Mouse (Mus musculus) neural tube, embryonic 12.5 days (tissue): ENCODE results near the gene Pdzd2. TPM values are rescaled to one million over a fixed set of nuclear protein-coding genes. Genes with fewer than 3 reads are reported as not detected.
A peak's percentile ranks its signal among the peaks of the same experiment; 100 is the strongest.

Experiments
- ATAC-seq: fragments of 200-750 bp; cut with Nextera tagmentation; 2 replicates; pipeline ENCODE4 v1.8.0; 2017; ENCODE audit warnings: low read depth, mild to moderate bottlenecking, moderate TSS enrichment, moderate library complexity; ENCODE audit not compliant: low FRiP score
- H3K27ac ChIP-seq: fragments of 300-500 bp; sonication (generic); 2 replicates; pipeline ENCODE4 v1.5.1; 2016
- H3K27me3 ChIP-seq: fragments of 300-500 bp; sonication (generic); replicated peaks from 2 replicates; pipeline ENCODE4 v1.6.1; 2016; ENCODE audit warnings: mild to moderate bottlenecking
- H3K36me3 ChIP-seq: fragments of 300-500 bp; sonication (generic); 2 replicates; pipeline ENCODE4 v1.6.1; 2016; ENCODE audit warnings: mild to moderate bottlenecking
- H3K4me1 ChIP-seq: fragments of 300-500 bp; sonication (generic); 2 replicates; pipeline ENCODE4 v1.6.1; 2016
- H3K4me2 ChIP-seq: fragments of 300-500 bp; sonication (generic); replicated peaks from 2 replicates; pipeline ENCODE4 v1.6.1; 2016; ENCODE audit warnings: mild to moderate bottlenecking
- H3K4me3 ChIP-seq: fragments of 300-500 bp; sonication (generic); 2 replicates; pipeline ENCODE4 v1.5.1; 2016
- H3K9ac ChIP-seq: fragments of 300-500 bp; sonication (generic); 2 replicates; pipeline ENCODE4 v1.6.1; 2016; ENCODE audit warnings: mild to moderate bottlenecking
- H3K9me3 ChIP-seq: fragments of 300-500 bp; sonication (generic); 2 replicates; pipeline ENCODE4 v1.6.1; 2016; ENCODE audit warnings: mild to moderate bottlenecking
- WGBS: fragments of 180-500 bp; shearing (Covaris S2); methylation state at CpG from one replicate; pipeline ENCODE4 v1.1.7; 2016; 5-methylcytosine and 5-hydroxymethylcytosine counted together
- polyA plus RNA-seq: library from polyadenylated mRNA; unstranded; fragments of >200 nt; fragmentation: Nextera tagmentation; extraction: Ambion mirVana; gene quantifications from 2 replicates; pipeline ENCODE4 v1.2.1, GENCODE M21; 2016

The Pdzd2 gene
- polyA plus RNA-seq, 1 experiment from 2014 or later, result 7.3 TPM

- no peak overlapping the region for H3K4me3 ChIP-seq
- ATAC-seq, result no peak
- H3K4me1 ChIP-seq, result no peaks in the 10 kb centered on the region
- H3K9me3 ChIP-seq, result no peaks in the 10 kb centered on the region
- H3K27me3 ChIP-seq, result no peaks in the 10 kb centered on the region
- 81% methylated on average over 6 of the region's 6 CpGs for WGBS
- H3K36me3 ChIP-seq, result no peaks in the 10 kb centered on the region
- H3K27ac ChIP-seq, result no peak overlapping the region
- no peak overlapping the region for H3K9ac ChIP-seq
- H3K4me2 ChIP-seq, result no peak overlapping the region
These were observed 17.8 kb downstream of the Pdzd2 start for GRCm38 (mm10) chr15:12721684-12722500.

- H3K27me3 ChIP-seq, result no peaks in the 10 kb centered on the region
- H3K9me3 ChIP-seq, result no peaks in the 10 kb centered on the region
- 83% methylated on average over 14 of the region's 14 CpGs for WGBS
- no peak overlapping the region for H3K4me3 ChIP-seq
- no peak for ATAC-seq
- no peak overlapping the region for H3K27ac ChIP-seq
- no peak overlapping the region for H3K4me2 ChIP-seq
- no peaks in the 10 kb centered on the region for H3K4me1 ChIP-seq
- H3K9ac ChIP-seq, result no peak overlapping the region
- H3K36me3 ChIP-seq, result no peaks in the 10 kb centered on the region
These were observed 20.9 kb downstream of the Pdzd2 start for GRCm38 (mm10) chr15:12718819-12719218.

- no peak for ATAC-seq
- H3K4me2 ChIP-seq, result no peak overlapping the region
- 86% methylated on average over 3 of the region's 3 CpGs for WGBS
These were observed 22.3 kb downstream of the Pdzd2 start for GRCm38 (mm10) chr15:12717410-12717809.

GRCm38 (mm10) chr15:12716881-12717280 is 22.8 kb downstream of the Pdzd2 start:
- no peaks in the 10 kb centered on the region for H3K36me3 ChIP-seq
- H3K9me3 ChIP-seq, result no peaks in the 10 kb centered on the region
- no peak overlapping the region for H3K4me2 ChIP-seq
- H3K4me3 ChIP-seq, result no peak overlapping the region
- H3K4me1 ChIP-seq, result no peaks in the 10 kb centered on the region
- no peak overlapping the region for H3K27ac ChIP-seq
- ATAC-seq, result no peak
- WGBS, result 85% methylated on average over 8 of the region's 8 CpGs
- H3K9ac ChIP-seq, result no peak overlapping the region
- no peaks in the 10 kb centered on the region for H3K27me3 ChIP-seq

More at GRCm38 (mm10) chr15:12717410-12717809, 22.3 kb downstream of the Pdzd2 start:
- Histone ChIP-seq H3K9ac (no peak overlapping the region), H3K9me3 (no peaks in the 10 kb centered on the region), H3K4me1 (no peaks in the 10 kb centered on the region), H3K27me3 (no peaks in the 10 kb centered on the region), H3K4me3 (no peak overlapping the region), H3K27ac (no peak overlapping the region), H3K36me3 (no peaks in the 10 kb centered on the region)

GRCm38 (mm10) chr15:12714322-12714721 is 25.4 kb downstream of the Pdzd2 start:
- WGBS, result 90% methylated on average over 2 of the region's 2 CpGs
- no peak for ATAC-seq

GRCm38 (mm10) chr15:12713216-12713615 is 26.5 kb downstream of the Pdzd2 start:
- no peaks in the 10 kb centered on the region for H3K27me3 ChIP-seq
- no peaks in the 10 kb centered on the region for H3K9me3 ChIP-seq
- H3K4me2 ChIP-seq, result no peak overlapping the region
- no peak overlapping the region for H3K4me3 ChIP-seq
- no peak for ATAC-seq
- H3K9ac ChIP-seq, result no peak overlapping the region
- no peak overlapping the region for H3K27ac ChIP-seq
- WGBS, result 75% methylated on average over 2 of the region's 2 CpGs
- H3K36me3 ChIP-seq, result no peaks in the 10 kb centered on the region
- no peaks in the 10 kb centered on the region for H3K4me1 ChIP-seq

More at GRCm38 (mm10) chr15:12714322-12714721, 25.4 kb downstream of the Pdzd2 start:
- no peaks in the 10 kb centered on the region for H3K4me1 ChIP-seq
- H3K9me3 ChIP-seq, result no peaks in the 10 kb centered on the region
- H3K4me3 ChIP-seq, result no peak overlapping the region
- no peak overlapping the region for H3K4me2 ChIP-seq
- no peaks in the 10 kb centered on the region for H3K36me3 ChIP-seq
- no peak overlapping the region for H3K27ac ChIP-seq
- H3K9ac ChIP-seq, result no peak overlapping the region
- no peaks in the 10 kb centered on the region for H3K27me3 ChIP-seq

- no peak for ATAC-seq
- Histone ChIP-seq H3K4me1 (no peaks in the 10 kb centered on the region), H3K27ac (no peak overlapping the region), H3K9me3 (no peaks in the 10 kb centered on the region), H3K4me2 (no peak overlapping the region), H3K9ac (no peak overlapping the region), H3K27me3 (no peaks in the 10 kb centered on the region), H3K4me3 (no peak overlapping the region), H3K36me3 (no peaks in the 10 kb centered on the region)
- 93% methylated on average over 3 of the region's 3 CpGs for WGBS
These were observed 29.7 kb downstream of the Pdzd2 start for GRCm38 (mm10) chr15:12710036-12710435.

- Histone ChIP-seq H3K4me3 (no peak overlapping the region), H3K27ac (no peak overlapping the region), H3K9ac (no peak overlapping the region), H3K9me3 (no peaks in the 10 kb centered on the region), H3K36me3 (no peaks in the 10 kb centered on the region), H3K4me1 (no peaks in the 10 kb centered on the region), H3K27me3 (no peaks in the 10 kb centered on the region), H3K4me2 (no peak overlapping the region)
- 0% methylated on average over 1 of the region's 1 CpGs for WGBS
- ATAC-seq, result no peak
These were observed 31.4 kb downstream of the Pdzd2 start for GRCm38 (mm10) chr15:12708297-12708696.

- no peaks in the 10 kb centered on the region for H3K27me3 ChIP-seq
- no peak overlapping the region for H3K9ac ChIP-seq
- no peak overlapping the region for H3K27ac ChIP-seq
- WGBS, result 72% methylated on average over 3 of the region's 3 CpGs
- no peaks in the 10 kb centered on the region for H3K4me1 ChIP-seq
- no peak overlapping the region for H3K4me2 ChIP-seq
- H3K9me3 ChIP-seq, result no peaks in the 10 kb centered on the region
- H3K4me3 ChIP-seq, result no peak overlapping the region
- H3K36me3 ChIP-seq, result no peaks in the 10 kb centered on the region
- ATAC-seq, result no peak
These were observed 32.8 kb downstream of the Pdzd2 start for GRCm38 (mm10) chr15:12706902-12707301.

- Histone ChIP-seq H3K4me1 (0 out of 2 replicates have a peak, but pooled peaks cover 6% of the 10 kb centered on the region), H3K27ac (no peak overlapping the region), H3K36me3 (no peaks in the 10 kb centered on the region), H3K27me3 (no peaks in the 10 kb centered on the region), H3K4me3 (no peak overlapping the region), H3K9ac (no peak overlapping the region), H3K9me3 (no peaks in the 10 kb centered on the region), H3K4me2 (no peak overlapping the region)
- no peak for ATAC-seq
- 54% methylated on average over 9 of the region's 9 CpGs for whole genome bisulfite sequencing
These were observed 39.4 kb downstream of the Pdzd2 start for GRCm38 (mm10) chr15:12700367-12700766.

- Histone ChIP-seq H3K27ac (no peak overlapping the region), H3K4me2 (no peak overlapping the region), H3K36me3 (no peaks in the 10 kb centered on the region), H3K9me3 (no peaks in the 10 kb centered on the region), H3K4me3 (no peak overlapping the region), H3K9ac (no peak overlapping the region), H3K4me1 (0 out of 2 replicates have a peak, but pooled peaks cover 6% of the 10 kb centered on the region), H3K27me3 (no peaks in the 10 kb centered on the region)
- 0 out of 2 replicates have a peak, but pooled peaks have one; percentile 21 for ATAC-seq
- 36% methylated on average over 7 of the region's 7 CpGs for WGBS
These were observed 42.0 kb downstream of the Pdzd2 start for GRCm38 (mm10) chr15:12697741-12698140.

- Histone ChIP-seq H3K27me3 (no peaks in the 10 kb centered on the region), H3K27ac (no peak overlapping the region), H3K4me3 (no peak overlapping the region), H3K4me2 (no peak overlapping the region), H3K9ac (no peak overlapping the region), H3K4me1 (0 out of 2 replicates have a peak, but pooled peaks cover 6% of the 10 kb centered on the region), H3K9me3 (no peaks in the 10 kb centered on the region), H3K36me3 (no peaks in the 10 kb centered on the region)
- no peak for ATAC-seq
- 49% methylated on average over 8 of the region's 8 CpGs for WGBS
These were observed 42.8 kb downstream of the Pdzd2 start for GRCm38 (mm10) chr15:12696889-12697288.
